Mouse (Mus musculus) left cerebral cortex, adult 8-10 months (tissue): ENCODE data around the gene Wnt3a. TPM values are rescaled to one million over a fixed set of nuclear protein-coding genes. Genes with fewer than 3 reads are reported as not detected.
"Not testable (repeated sequence)": the region's sequence is repeated elsewhere in the genome, so short reads cannot be mapped to it uniquely, and the experiment has no call there.

ENCODE experiments used
- DNase-seq, 2 experiments: peaks; one replicate each; pipeline ENCODE4 v3.0.0; 2022; ENCODE audit warnings: low spot score in 2 of 2
- microRNA-seq, 2 experiments: library from miRNA; unstranded; fragments of <30 nt; microRNA quantifications; one replicate each; pipeline ENCODE4 v1.2.0; 2022
- total RNA-seq, 4 experiments: library from RNA; stranded (reverse); gene quantifications; 2 replicates each; pipeline ENCODE4 v1.2.4; 2022

Gene Wnt3a
- total RNA-seq, 4 experiments from 2014 or later = not detected

DNA sequence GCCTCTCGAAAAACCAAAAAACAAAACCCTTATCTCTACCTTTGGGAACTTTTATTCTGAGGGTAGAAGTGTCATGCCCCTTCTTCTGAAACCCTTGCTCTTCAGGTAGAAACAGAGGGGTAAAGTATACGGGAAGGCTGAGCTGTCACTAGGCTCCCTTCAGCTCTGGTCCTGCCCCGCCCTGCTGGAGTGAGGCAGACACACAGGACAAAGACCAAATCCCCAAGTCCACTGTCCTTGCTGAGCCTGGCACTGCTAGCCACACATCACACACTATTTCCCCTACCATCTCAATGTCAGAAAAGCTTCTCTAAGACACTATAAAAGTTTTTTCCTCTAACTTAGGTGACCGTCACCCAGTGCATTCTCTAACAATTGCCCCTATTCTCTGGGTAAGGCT is 68.2 kb downstream of the Wnt3a start:
- DNase-seq = no peak

DNA sequence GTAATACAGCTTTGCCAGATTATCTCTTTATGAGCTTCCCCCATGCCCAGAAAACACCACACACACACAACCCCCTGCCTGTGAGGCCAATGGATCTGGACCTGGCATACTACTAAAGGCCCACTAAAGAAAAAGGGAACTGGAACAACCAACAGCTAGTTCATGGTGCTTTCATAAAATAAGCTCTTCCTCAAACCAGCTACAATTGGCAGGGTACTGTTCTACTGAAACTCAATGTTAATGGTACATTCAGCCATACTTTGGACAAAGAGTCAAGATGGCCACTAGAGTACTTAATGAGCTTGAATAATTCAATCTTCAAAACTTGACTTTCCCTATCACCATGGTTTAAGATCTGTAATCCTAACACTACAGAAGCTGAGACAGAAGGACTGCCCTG is 68.9 kb downstream of the Wnt3a start:
- no peak for DNase-seq

- no peak for DNase-seq
Measured at GRCm38 (mm10) chr11:59219064-59219463, 71.5 kb downstream of the Wnt3a start.

- no peak for DNase-seq
Measured at GRCm38 (mm10) chr11:59218389-59218998, 72.1 kb downstream of the Wnt3a start.

DNA sequence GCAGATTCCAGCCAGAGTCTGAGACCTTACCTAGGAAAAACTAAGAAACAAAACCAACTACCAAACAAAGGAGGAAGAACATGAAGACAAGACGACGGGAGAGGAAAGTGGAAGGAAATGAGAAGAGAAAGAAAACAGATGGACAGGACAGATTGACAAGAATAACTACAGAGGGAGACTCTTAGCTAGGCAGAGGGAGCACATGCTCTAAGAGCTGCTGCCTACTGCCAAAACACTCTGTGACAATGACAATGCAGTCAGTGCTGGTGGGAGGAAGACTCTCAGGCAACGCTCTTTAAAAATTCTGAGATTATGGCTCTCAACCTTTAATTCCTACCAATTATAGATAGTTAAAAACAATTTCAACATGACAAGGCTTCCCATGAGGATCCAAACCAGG is 73.6 kb downstream of the Wnt3a start:
- no peak for DNase-seq

- no peak for DNase-seq
Measured at GRCm38 (mm10) chr11:59212892-59213494, 77.6 kb downstream of the Wnt3a start.

DNA sequence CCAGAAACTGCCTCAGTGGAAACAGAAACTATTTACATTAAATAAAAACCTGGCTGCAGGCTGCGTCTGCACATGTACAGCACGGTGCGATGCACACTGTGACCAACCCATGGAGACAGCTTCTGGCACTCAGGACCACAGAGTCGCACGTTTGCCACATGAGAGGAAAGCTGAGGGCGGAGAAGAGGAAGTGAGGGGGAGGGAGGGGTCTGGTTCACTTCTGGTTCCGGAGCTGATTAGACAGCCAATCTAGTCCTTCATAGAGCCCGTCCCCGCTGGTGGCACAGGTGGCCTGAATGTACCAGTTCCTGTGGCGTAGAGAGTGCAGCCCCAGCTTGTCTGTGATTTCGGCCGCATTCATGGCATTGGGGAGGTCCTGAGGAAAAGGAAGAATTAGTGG is 78.2 kb downstream of the Wnt3a start:
- not testable (repeated sequence) for DNase-seq

GRCm38 (mm10) chr11:59211561-59211960 is 79.0 kb downstream of the Wnt3a start:
- not testable (repeated sequence) for DNase-seq

DNA sequence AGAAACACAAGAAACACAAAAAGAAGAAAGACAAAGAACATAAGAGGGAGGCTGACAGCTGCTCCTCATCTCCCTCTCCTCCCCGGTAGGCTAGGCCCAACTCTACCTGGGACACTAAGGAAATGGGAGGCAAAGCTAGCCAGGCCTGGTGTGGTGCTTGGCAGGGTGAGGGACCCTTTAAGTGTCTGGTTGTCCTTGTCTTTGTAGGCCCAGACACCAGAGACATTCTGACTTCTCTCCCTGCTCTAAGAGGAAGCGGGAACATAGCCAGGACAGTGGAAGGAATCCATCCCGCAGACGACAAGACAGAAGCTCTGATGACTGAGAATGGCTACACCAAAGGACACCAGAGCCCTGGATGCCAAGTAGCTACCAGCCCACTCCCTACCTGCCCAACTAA is 80.5 kb downstream of the Wnt3a start:
- no peak for DNase-seq

DNA sequence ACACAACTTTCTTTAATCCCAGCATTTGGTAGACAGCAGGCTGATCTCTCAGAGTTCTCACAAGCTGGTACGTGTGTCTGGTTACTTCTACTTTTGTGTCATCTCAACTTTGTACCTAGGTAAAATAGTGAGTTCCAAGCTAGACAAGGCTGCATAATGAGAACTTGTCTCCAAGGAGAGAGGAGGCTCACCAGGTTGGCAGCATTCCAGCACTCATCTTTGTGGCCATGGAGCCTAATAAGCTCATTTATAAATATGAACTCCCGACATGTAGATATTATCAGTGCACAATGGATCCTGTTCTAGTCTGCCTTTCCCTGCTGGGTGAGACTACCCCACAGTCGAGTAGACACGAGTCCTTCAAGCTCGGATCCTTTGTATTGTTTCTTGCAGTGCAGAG is 81.0 kb downstream of the Wnt3a start:
- no peak for DNase-seq

- no peak for DNase-seq
Measured at GRCm38 (mm10) chr11:59209003-59209441, 81.5 kb downstream of the Wnt3a start.

DNA sequence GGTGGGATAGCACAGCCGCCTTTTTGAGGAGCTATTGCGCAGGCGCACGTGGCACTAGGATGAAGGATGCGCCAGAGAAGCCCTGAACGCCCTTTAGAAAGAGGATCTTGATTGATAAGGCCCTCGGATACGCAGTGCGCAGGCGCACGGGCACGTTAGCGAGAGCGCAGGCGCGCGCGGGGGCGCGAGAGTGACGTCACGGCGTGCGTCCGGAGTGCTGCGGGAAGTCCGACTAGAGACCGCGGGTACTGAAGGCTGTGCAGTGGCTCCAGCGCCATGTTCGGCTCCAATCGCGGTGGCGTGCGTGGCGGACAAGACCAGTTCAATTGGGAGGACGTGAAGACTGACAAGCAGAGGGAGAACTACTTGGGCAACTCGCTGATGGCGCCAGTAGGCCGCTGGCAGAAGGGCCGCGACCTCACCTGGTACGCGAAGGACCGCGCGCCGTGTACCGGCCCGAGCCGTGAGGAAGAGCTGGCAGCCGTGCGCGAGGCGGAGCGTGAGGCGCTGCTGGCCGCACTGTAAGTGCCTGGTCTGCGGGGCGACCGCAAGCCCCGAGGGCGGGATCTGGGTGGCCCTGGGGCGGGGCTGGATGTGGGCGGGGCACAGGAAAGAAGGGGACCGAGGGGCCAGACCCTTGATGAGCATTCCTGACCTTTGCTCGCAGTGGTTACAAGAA is 82.3 kb downstream of the Wnt3a start, which contains the start of gene 2310033P09Rik:
2310033P09Rik (plus strand) TSS at position 169 of the 679 bp plus-strand sequence.
- DNase-seq = peak; percentile 94

DNA sequence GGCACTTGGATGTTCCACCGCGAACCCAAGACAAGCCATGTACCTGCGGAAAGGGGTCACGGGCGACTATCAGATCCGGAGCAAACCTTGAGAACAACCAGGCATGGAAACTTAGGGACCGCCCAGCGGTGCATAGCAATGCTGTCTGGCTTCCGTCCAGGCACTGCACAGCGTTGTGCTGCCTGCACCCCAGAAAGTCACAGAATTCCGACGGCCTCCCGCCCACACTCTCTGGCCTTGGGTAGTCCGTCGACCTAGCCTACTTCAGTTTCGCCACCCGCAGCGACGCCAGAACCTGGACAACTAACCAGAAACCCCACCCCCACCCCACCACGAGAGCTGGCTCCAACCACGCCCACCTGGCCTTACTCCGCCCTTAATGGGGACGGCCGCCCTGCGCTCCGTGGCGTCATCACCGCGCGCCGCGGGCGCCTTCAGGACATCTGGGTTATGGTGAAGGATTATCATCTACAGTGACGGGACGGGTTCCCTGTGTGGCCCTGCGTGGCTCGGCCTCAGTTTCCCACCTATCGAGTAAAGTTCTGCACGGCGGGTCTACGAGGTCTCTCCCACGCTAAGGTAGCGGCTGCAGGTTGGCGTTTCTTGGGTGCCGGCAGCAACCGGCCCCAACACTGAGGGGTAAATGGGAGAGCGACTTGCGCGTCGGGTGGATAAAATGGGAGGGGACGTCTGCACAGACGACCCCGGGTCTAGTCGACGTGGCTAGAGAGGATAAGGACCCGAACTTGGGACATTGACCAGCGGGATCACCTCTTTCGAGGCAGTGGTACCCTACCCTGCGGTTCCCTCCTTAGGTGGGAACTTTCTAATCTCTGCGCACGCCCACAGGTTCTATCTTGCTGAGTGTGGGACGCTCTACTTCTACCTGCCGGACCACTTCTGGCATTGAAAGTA is 88.2 kb downstream of the Wnt3a start, which contains the start of gene Mrpl55:
Mrpl55 (plus strand) TSS at position 406 of the 915 bp plus-strand sequence.
- peak; percentile 86 to 89 for DNase-seq

DNA sequence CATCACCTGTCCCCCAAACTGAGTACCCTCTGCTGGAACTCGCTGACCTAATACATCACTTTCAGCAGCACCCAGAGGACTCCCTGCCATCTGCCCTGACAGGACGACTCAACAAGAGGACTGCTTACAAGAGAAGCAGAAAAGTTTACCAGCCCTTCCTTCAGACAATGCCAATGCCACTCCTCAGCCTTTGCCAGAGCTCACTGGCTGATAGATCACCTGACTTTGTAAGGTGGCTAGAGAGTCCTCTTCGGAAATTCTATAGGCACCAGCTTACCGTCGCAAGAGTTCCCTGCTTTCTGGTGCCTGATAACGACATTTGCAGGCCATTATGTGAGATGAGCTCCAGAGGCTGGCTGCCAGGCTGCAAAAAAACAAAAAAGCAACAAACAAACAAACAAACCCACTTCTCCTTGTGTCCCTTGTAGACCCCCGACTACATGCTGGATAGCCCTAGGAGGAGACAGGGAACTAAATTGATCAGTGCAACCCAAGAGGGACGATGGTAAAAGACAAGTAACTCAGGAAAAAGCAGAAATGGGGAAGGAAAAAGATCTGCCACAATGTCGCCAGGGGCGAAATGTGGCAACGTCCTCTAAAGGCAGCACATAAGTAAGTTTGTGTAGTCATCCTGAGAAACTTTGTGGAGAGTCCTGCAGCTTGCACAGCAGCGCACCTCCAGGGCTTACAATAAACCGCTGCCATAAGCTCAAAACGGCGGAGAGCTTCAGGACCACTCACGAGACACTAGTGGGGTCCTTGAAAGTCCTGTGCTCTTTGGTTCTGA is 89.1 kb downstream of the Wnt3a start:
- no peak for DNase-seq

Small RNA genes within 50 kb of the gene (microRNA-seq; reads per million reads assigned to microRNA genes)
- 0 reads per million in 2 experiments for gene Gm24756

Other genes starting within 250 kb of the Wnt3a start
- 1 to 10 TPM; 5.3 to 5.8 (median 5.7) TPM for gene Obscn, start 154.3 kb downstream of the Wnt3a start, total RNA-seq
- gene Iba57, start 127.0 kb downstream of the Wnt3a start, total RNA-seq = 1 to 10 TPM; 6.4 to 7.9 (median 7.1) TPM
- gene Gjc2, start 107.5 kb downstream of the Wnt3a start, total RNA-seq = 10 to 100 TPM; 13.7 to 17.5 (median 16.0) TPM
- gene Guk1, start 98.5 kb downstream of the Wnt3a start, total RNA-seq = 100 to 1,000 TPM; 137 to 150 (median 141) TPM
- 10 to 100 TPM; 35.4 to 42.3 (median 39.2) TPM for gene Mrpl55, start 88.3 kb downstream of the Wnt3a start, total RNA-seq
- gene 2310033P09Rik, start 82.4 kb downstream of the Wnt3a start, total RNA-seq = 10 to 100 TPM; 19.1 to 24.6 (median 20.4) TPM
- 100 to 1,000 TPM; 419 to 439 (median 436) TPM for gene Arf1, start 62.5 kb downstream of the Wnt3a start, total RNA-seq
- 10 to 100 TPM; 14.1 to 15.6 (median 14.9) TPM for gene Wnt9a, start 16.2 kb upstream of the Wnt3a start, total RNA-seq
- not detected for gene Prss38, start 84.9 kb upstream of the Wnt3a start, total RNA-seq
- gene Jmjd4, start 159.3 kb upstream of the Wnt3a start, total RNA-seq = 10 to 100 TPM; 26.0 to 29.1 (median 26.6) TPM
- gene Snap47, start 160.4 kb upstream of the Wnt3a start, total RNA-seq = 100 to 1,000 TPM; 364 to 399 (median 383) TPM
- 1 to 10 TPM; 3.5 to 5.4 (median 4.3) TPM for gene Zfp867, start 181.7 kb upstream of the Wnt3a start, total RNA-seq
- gene Zkscan17, start 236.0 kb upstream of the Wnt3a start, total RNA-seq = 10 to 100 TPM in 3 of 4 experiments, 1 to 10 TPM in 1; 9.6 to 11.9 (median 10.5) TPM